Mouse (Mus musculus) CH12.LX (cell line): ENCODE measurements around the gene Rnaseh2c. TPM values are rescaled to one million over a fixed set of nuclear protein-coding genes. Genes with fewer than 3 reads are reported as not detected.

ENCODE experiments used
- DNase-seq: peaks from one replicate; pipeline ENCODE4 v3.0.0-alpha.2; 2013; ENCODE audit errors: extremely low read depth
- H3K27ac ChIP-seq: 2 replicates; pipeline ENCODE4 v1.5.1; 2012; ENCODE audit warnings: low read depth, mild to moderate bottlenecking, control low read depth, moderate library complexity; ENCODE audit not compliant: insufficient read depth
- H3K27me3 ChIP-seq: replicated peaks from 2 replicates; pipeline ENCODE3; 2012; ENCODE audit warnings: inconsistent platforms
- H3K36me3 ChIP-seq, 2 experiments: replicated peaks in 1 of 2; 2 replicates each; pipeline versions ENCODE3 to v1.6.1; 2012; ENCODE audit warnings: inconsistent platforms in 1 of 2, low read length in 1 of 2, mild to moderate bottlenecking in 1 of 2, mixed read lengths in 1 of 2, moderate library complexity in 1 of 2; ENCODE audit not compliant: control insufficient read depth in 1 of 2, insufficient read depth in 1 of 2
- H3K4me1 ChIP-seq, 2 experiments: 2 replicates each; pipeline ENCODE4 v1.6.1; 2012; ENCODE audit warnings: inconsistent platforms in 1 of 2, moderate library complexity in 1 of 2; ENCODE audit not compliant: insufficient read depth in 2 of 2, control insufficient read depth in 1 of 2
- H3K4me2 ChIP-seq: 2 replicates; pipeline ENCODE4 v1.6.1; 2012; ENCODE audit warnings: low read depth, mild to moderate bottlenecking, control low read depth; ENCODE audit not compliant: poor library complexity, insufficient read depth, severe bottlenecking
- H3K4me3 ChIP-seq, 3 experiments: fragments of 150-350 bp in 1 of 3; sonication (generic) in 1 of 3; replicated peaks in 1 of 3; 2 replicates each; pipeline versions ENCODE3 to v1.5.1; 2011 to 2012; ENCODE audit warnings: low read depth in 2 of 3, low read length in 2 of 3, mild to moderate bottlenecking in 2 of 3, moderate library complexity in 2 of 3, control low read depth in 1 of 3, improper control_type of control experiment in 1 of 3, inconsistent platforms in 1 of 3, mixed read lengths in 1 of 3; ENCODE audit not compliant: poor library complexity in 1 of 3
- H3K79me2 ChIP-seq: replicated peaks from 2 replicates; pipeline ENCODE4 v1.6.1; 2012; ENCODE audit warnings: mild to moderate bottlenecking, moderate library complexity; ENCODE audit not compliant: control insufficient read depth, poor library complexity, insufficient read depth, severe bottlenecking; ENCODE audit errors: extremely low read depth
- H3K9ac ChIP-seq: 2 replicates; pipeline ENCODE4 v1.6.1; 2012; ENCODE audit warnings: low read depth, mild to moderate bottlenecking, control low read depth, moderate library complexity; ENCODE audit not compliant: insufficient read depth
- H3K9me3 ChIP-seq: replicated peaks from 2 replicates; pipeline ENCODE3; 2012; ENCODE audit warnings: low read length, inconsistent platforms, mixed read lengths
- BHLHE40 ChIP-seq: IDR thresholded peaks from 2 replicates; pipeline ENCODE4 v1.6.1; 2011; ENCODE audit warnings: mild to moderate bottlenecking, low read depth, low read length, improper control_type of control experiment
- CHD2 ChIP-seq: IDR thresholded peaks from 2 replicates; pipeline ENCODE4 v1.6.1; 2011; ENCODE audit warnings: low read length, improper control_type of control experiment
- CTCF ChIP-seq, 2 experiments: IDR thresholded peaks in 1 of 2; conservative IDR thresholded peaks in 1 of 2; 2 replicates each; pipeline ENCODE4 v1.5.1; 2011 to 2012; ENCODE audit warnings: low read depth in 2 of 2, low read length in 2 of 2, improper control_type of control experiment in 1 of 2, inconsistent platforms in 1 of 2, mild to moderate bottlenecking in 1 of 2, moderate library complexity in 1 of 2
- EP300 ChIP-seq: IDR thresholded peaks from 2 replicates; pipeline ENCODE4 v1.6.1; 2011; ENCODE audit warnings: low read length, improper control_type of control experiment
- ETS1 ChIP-seq: conservative IDR thresholded peaks from 2 replicates; pipeline ENCODE4 v1.6.1; 2012; ENCODE audit warnings: low read depth, mild to moderate bottlenecking, inconsistent platforms, low read length, improper control_type of control experiment, moderate library complexity
- HCFC1 ChIP-seq: IDR thresholded peaks from 2 replicates; pipeline ENCODE4 v1.6.1; 2012; ENCODE audit warnings: low read depth, mild to moderate bottlenecking, inconsistent platforms, low read length, improper control_type of control experiment
- IRF4 ChIP-seq: IDR thresholded peaks from 2 replicates; pipeline ENCODE4 v1.6.1; 2014; ENCODE audit warnings: low read depth, mild to moderate bottlenecking, inconsistent platforms, low read length, improper control_type of control experiment
- JUN ChIP-seq: IDR thresholded peaks from 2 replicates; pipeline ENCODE4 v1.6.1; 2011; ENCODE audit warnings: low read depth, mild to moderate bottlenecking, low read length, improper control_type of control experiment, moderate library complexity; ENCODE audit not compliant: insufficient read depth
- MAX ChIP-seq: IDR thresholded peaks from 2 replicates; pipeline ENCODE4 v1.6.1; 2011; ENCODE audit warnings: low read length, improper control_type of control experiment
- MAZ ChIP-seq: IDR thresholded peaks from 2 replicates; pipeline ENCODE4 v1.6.1; 2012; ENCODE audit warnings: low read depth, mild to moderate bottlenecking, inconsistent platforms, low read length, improper control_type of control experiment, moderate library complexity
- MXI1 ChIP-seq: IDR thresholded peaks from 2 replicates; pipeline ENCODE4 v1.6.1; 2011; ENCODE audit warnings: mild to moderate bottlenecking, low read depth, low read length, improper control_type of control experiment
- MYC ChIP-seq: IDR thresholded peaks from 2 replicates; pipeline ENCODE4 v1.6.1; 2011; ENCODE audit warnings: low read depth, mild to moderate bottlenecking, improper control_type of control experiment, low read length
- POLR2A ChIP-seq: IDR thresholded peaks from 2 replicates; pipeline ENCODE4 v1.6.1; 2011; ENCODE audit warnings: low read depth, mild to moderate bottlenecking, improper control_type of control experiment, low read length
- POLR2AphosphoS2 ChIP-seq: IDR thresholded peaks from 2 replicates; pipeline ENCODE4 v1.6.1; 2011; ENCODE audit warnings: low read depth, low read length, improper control_type of control experiment
- RAD21 ChIP-seq: IDR thresholded peaks from 2 replicates; pipeline ENCODE4 v1.6.1; 2011; ENCODE audit warnings: low read depth, mild to moderate bottlenecking, low read length, improper control_type of control experiment, moderate library complexity
- RCOR1 ChIP-seq: conservative IDR thresholded peaks from 2 replicates; pipeline ENCODE4 v1.6.1; 2012; ENCODE audit warnings: low read depth, mild to moderate bottlenecking, inconsistent platforms, low read length, improper control_type of control experiment
- SIN3A ChIP-seq: IDR thresholded peaks from 2 replicates; pipeline ENCODE4 v1.6.1; 2012; ENCODE audit warnings: low read length, improper control_type of control experiment, inconsistent platforms
- UBTF ChIP-seq: IDR thresholded peaks from 2 replicates; pipeline ENCODE4 v1.6.1; 2012; ENCODE audit warnings: low read depth, mild to moderate bottlenecking, inconsistent platforms, low read length, improper control_type of control experiment, moderate library complexity
- USF1 ChIP-seq: IDR thresholded peaks from 2 replicates; pipeline ENCODE4 v1.6.1; 2014; ENCODE audit warnings: low read depth, mild to moderate bottlenecking, inconsistent platforms, low read length, improper control_type of control experiment
- ZC3H11A ChIP-seq: IDR thresholded peaks from 2 replicates; pipeline ENCODE4 v1.6.1; 2012; ENCODE audit warnings: low read depth, mild to moderate bottlenecking, inconsistent platforms, low read length, improper control_type of control experiment
- ZMIZ1 ChIP-seq: IDR thresholded peaks from 2 replicates; pipeline ENCODE4 v1.6.1; 2012; ENCODE audit warnings: low read depth, mild to moderate bottlenecking, inconsistent platforms, low read length, improper control_type of control experiment
- dilution Hi-C: fragments of 300-500 bp; cut with MboI; formaldehyde crosslinking; loops from 2 replicates; pipeline ENCODE4 v1.14.3; 2020; ENCODE audit warnings: low sequenced_read_pairs; ENCODE audit not compliant: extremely low pct_unique_long_range_greater_than_20kb, extremely low pct_ligation_motif_present
- in situ Hi-C: fragments of 300-500 bp; cut with MboI; formaldehyde crosslinking; loops from 3 replicates; pipeline ENCODE4 v1.14.3; 2019; ENCODE audit warnings: low sequenced_read_pairs, low pct_ligation_motif_present, low pct_unique_long_range_greater_than_20kb, mixed read lengths
- polyA plus RNA-seq: library from polyadenylated mRNA; unstranded; fragments of >175 nt; gene quantifications from 2 replicates; pipeline ENCODE4 v1.2.1, GENCODE M21; 2012; ENCODE audit warnings: low read depth; ENCODE audit not compliant: insufficient read length
- total RNA-seq, 2 experiments: library from RNA; depleted of rRNA; stranded (reverse); fragments of 300-350 nt in 1 of 2; fragments of >200 nt in 1 of 2; gene quantifications; 2 replicates each; pipeline ENCODE4 v1.2.3; 2012 to 2014

Gene Rnaseh2c
- total and polyA plus RNA-seq, 3 experiments, result 54.2 to 124 (median 79.0) TPM

DNA sequence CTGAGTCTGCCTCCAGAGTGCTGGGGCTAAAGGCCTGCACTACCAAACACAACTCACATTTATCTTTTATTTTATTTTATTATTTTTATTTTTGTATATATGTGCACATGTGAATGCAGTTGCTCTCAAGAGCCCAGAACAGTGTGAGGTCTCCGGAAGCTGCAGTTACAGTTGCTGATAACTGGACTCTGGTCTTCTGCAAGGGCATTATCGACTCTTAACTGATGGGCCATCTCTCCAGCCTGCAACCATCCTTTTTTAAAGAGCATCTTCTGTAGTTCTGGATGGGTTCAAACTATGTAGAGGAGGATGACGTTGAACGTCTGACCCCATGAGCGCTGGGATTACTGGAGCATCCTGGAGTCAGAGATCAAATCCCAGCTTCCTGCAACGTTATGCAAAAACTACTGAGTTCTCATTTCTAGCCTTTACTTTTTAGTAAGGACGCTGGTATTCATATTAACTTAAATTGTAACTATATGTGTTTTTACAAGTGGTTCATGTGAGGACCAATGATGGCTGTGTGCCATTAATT, 34.4 kb downstream of the Rnaseh2c start:
- Histone ChIP-seq H3K27me3 (no peaks in the 10 kb centered on the region), H3K4me1 (peaks cover 6 to 35% of the 10 kb centered on the region in 2 experiments), H3K9ac (no peak overlapping the region; the same call in 1 of the 2 replicates), H3K27ac (no peak overlapping the region), H3K4me3 (peak overlapping the region in 1 of 3 experiments; percentile 73), H3K9me3 (no peaks in the 10 kb centered on the region)
- in situ Hi-C loops (no loop called here), dilution Hi-C loops (no loop called here)
- no peak for DNase-seq
- TF ChIP-seq ZC3H11A, result no peak
- no peak for TF ChIP-seq ZMIZ1
- no peak for TF ChIP-seq EP300
- no peak for TF ChIP-seq RAD21
- TF ChIP-seq, all 38 proteins: peak for 0
- peak overlapping the region; percentile 76; the same call in 1 of the 2 replicates for H3K4me2 ChIP-seq
- peaks cover 14% of the 10 kb centered on the region for H3K79me2 ChIP-seq
- peaks cover 24 to 29% of the 10 kb centered on the region in 2 experiments for H3K36me3 ChIP-seq

- H3K9ac ChIP-seq, result peak overlapping the region; percentile 79
- in situ Hi-C loops (no loop called here), dilution Hi-C loops (no loop called here)
- peak; percentile 14 for DNase-seq
- peak overlapping the region; percentile 73 to 85 (median 82) for H3K4me3 ChIP-seq
- H3K36me3 ChIP-seq, result peaks cover 29 to 34% of the 10 kb centered on the region in 2 experiments
- H3K27ac ChIP-seq, result peak overlapping the region; percentile 68
- no peaks in the 10 kb centered on the region for H3K9me3 ChIP-seq
- peaks cover 6 to 35% of the 10 kb centered on the region in 2 experiments for H3K4me1 ChIP-seq
- peaks cover 14% of the 10 kb centered on the region for H3K79me2 ChIP-seq
- H3K27me3 ChIP-seq, result no peaks in the 10 kb centered on the region
- 0 out of 2 replicates have a peak, but pooled peaks have one; percentile 13 for TF ChIP-seq IRF4
- TF ChIP-seq JUN, result 0 out of 2 replicates have a peak, but pooled peaks have one; percentile 2
- TF ChIP-seq MAX, result no peak
- no peak for TF ChIP-seq POLR2AphosphoS2
- TF ChIP-seq, all 38 proteins: peak for 2
- H3K4me2 ChIP-seq, result peak overlapping the region; percentile 76
Observed at GRCm38 (mm10) chr19:5636571-5637041, 34.9 kb downstream of the Rnaseh2c start.

- peak within 1 kb of the TSS; percentile 76 for H3K4me2 ChIP-seq
- no peaks in the 10 kb centered on the region for H3K27me3 ChIP-seq
- dilution Hi-C loops (no loop called here), in situ Hi-C loops (no loop called here)
- no peaks in the 10 kb centered on the region for H3K9me3 ChIP-seq
- DNase-seq, result peak; percentile 85
- H3K4me1 ChIP-seq, result peaks cover 6 to 28% of the 10 kb centered on the region in 2 experiments
- H3K4me3 ChIP-seq, result peak within 1 kb of the TSS; percentile 73 to 85 (median 82)
- peaks cover 36 to 41% of the 10 kb centered on the region in 2 experiments for H3K36me3 ChIP-seq
- H3K9ac ChIP-seq, result peak within 1 kb of the TSS; percentile 79
- H3K79me2 ChIP-seq, result peaks cover 14% of the 10 kb centered on the region
- H3K27ac ChIP-seq, result peak within 1 kb of the TSS; percentile 68
- TF ChIP-seq MXI1 (peak; percentile 69), CTCF (conservative IDR thresholded peaks at IDR 0.05 in 1 of 2, IDR thresholded peaks at IDR 0.05 in 1 of 2; ENCODE audit: low read depth in 2 of 2, low read length in 2 of 2) (no peak), BHLHE40 (no peak; the same call in 1 of the 2 replicates), ZMIZ1 (peak; percentile 82), POLR2A (peak; percentile 90), IRF4 (peak; percentile 29; the same call in 1 of the 2 replicates), RCOR1 (no peak), ETS1 (peak; percentile 41; the same call in 1 of the 2 replicates), UBTF (no peak), SIN3A (peak; percentile 78), MYC (no peak), USF1 (no peak), MAZ (no peak), HCFC1 (0 out of 2 replicates have a peak, but pooled peaks have one; percentile 33), POLR2AphosphoS2 (0 out of 2 replicates have a peak, but pooled peaks have one; percentile 43), CHD2 (no peak)
Observed at GRCm38 (mm10) chr19:5637069-5638047, 35.7 kb downstream of the Rnaseh2c start, which contains the start of gene Rela. Rela (plus strand) TSS chr19:5637483.
